Mouse (Mus musculus) right cerebral cortex, postnatal 25 days (tissue): ENCODE measurements around the gene Lgals1.

Experiments
- DNase-seq: peaks from one replicate; pipeline ENCODE4 v3.0.0; 2022

Lgals1 gene

DNA sequence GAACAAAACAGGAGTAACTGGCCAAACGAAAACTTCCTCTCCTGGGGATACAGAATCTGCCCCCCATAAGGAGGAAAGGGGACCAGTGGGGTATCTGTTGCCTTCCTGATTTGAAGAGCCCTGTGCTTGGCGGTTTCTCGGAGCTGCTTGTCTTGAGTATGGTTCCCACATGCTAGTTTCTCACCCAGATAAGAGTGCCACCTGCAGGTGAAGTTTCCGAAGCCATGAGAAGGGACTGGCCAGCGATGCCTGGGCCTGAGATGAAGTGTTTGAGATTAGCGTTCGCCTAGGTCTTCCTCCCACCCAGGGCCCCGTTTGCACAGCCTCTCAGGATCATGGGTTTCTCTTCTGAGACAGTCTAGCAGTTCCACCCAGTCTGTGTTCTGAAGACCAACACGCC, 14.5 kb upstream of the Lgals1 start:
- DNase-seq = no peak

DNA sequence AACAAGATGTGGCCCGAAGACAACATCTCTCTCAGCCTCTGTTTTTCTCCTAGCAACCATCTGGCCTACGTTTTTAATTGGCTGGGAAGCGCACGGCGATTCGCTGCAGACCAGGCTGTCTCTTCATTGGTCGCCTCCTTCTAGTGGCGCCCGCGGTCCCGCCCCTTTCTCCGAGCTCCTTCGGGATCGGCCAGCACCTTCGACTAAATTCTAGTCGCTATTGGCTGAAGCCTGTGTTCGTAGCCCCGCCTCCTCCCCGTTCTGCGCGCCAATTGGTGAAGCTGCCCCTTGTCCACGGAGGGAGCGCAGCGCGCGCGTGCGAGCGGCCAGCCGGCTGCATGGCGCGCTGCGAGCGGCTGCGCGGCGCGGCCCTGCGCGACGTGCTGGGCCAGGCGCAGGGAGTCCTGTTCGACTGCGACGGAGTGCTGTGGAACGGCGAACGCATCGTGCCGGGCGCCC, 12.9 kb upstream of the Lgals1 start, which contains the start of gene Pdxp:
TSS of gene Pdxp (plus strand) at position 288 of the 459 bp plus-strand sequence.
- peak; percentile 96 for DNase-seq

DNA sequence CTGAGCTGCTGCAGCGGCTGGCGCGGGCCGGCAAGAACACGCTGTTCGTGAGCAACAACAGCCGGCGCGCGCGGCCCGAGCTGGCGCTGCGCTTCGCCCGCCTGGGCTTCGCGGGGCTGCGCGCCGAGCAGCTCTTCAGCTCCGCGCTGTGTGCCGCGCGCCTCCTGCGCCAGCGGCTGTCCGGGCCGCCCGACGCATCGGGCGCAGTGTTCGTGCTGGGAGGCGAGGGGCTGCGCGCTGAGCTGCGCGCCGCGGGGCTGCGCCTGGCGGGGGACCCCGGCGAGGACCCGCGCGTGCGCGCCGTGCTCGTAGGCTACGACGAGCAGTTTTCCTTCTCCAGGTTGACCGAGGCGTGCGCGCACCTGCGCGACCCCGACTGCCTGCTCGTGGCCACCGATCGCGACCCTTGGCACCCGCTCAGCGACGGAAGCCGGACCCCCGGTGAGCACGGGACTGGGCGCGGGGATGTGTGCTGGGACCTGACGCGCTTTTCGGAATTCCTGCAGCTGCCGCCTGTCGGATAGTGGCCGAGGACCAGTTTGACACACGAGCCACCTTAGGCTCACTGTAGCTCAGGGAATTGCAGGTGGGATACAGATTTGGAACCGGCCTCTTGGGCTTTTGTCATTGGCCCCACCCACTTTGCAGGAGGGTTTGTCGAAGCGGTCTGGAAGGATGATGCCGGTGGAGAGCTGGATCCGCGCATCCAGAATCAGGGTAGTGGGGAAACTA, 12.3 kb upstream of the Lgals1 start:
- DNase-seq = no peak

DNA sequence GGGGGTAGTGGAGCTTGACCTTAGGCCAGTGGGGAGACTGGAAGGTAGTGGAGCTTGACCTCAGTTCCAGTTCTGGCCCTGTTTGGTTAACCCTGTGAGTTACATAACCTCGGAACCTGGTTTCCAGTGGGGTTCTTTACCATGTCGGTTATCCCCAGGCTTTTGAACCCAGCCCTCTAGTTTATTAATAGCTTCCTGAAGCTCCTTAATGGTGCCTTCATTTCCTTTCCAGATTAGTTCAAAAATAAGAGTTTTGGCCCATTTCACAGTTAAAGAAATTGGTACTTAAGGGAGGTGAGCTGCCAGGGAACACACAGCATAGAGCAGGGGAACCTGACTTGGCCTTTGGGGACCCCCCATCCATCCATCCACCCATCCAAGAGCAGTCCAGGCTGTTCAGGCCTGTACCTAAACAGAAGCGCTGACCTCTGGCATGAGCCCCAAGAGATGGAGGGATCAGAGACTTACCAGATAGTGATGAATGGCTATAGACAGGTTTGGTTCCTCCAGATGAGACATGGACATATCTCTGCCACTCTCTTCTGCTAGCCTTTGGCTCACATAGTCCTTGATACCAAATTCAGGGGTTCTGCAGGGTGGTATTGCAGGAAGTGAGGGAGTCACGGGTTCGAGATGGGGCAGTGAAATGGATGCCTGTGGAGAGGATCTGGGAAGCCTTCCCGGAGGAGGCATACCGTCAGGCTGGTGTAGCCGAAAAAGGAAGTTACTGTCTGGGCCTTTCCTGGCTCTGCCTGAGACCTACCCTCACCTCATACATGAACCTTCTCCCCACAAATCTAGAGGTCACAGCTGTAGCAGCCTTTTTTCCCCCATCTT, 11.5 kb upstream of the Lgals1 start:
- DNase-seq = no peak

DNA sequence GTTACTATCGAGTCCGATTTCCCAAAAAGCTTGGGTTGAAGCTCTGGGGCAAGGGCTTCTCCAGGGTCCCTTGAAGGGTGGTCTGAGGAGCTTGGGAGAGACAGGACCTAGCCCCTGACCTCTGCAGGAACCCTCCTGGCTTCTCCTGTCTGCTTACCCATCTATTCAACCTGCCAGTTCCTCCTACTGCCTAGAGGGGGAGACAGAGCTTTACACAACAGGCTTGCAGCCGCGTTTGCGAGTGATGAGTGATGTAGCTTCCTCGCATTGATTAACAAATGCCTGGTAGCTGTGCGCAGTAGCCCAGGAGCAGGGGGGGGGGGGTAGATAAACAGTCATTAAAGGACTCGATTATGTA, 10.9 kb upstream of the Lgals1 start:
- peak; percentile 69 for DNase-seq

DNA sequence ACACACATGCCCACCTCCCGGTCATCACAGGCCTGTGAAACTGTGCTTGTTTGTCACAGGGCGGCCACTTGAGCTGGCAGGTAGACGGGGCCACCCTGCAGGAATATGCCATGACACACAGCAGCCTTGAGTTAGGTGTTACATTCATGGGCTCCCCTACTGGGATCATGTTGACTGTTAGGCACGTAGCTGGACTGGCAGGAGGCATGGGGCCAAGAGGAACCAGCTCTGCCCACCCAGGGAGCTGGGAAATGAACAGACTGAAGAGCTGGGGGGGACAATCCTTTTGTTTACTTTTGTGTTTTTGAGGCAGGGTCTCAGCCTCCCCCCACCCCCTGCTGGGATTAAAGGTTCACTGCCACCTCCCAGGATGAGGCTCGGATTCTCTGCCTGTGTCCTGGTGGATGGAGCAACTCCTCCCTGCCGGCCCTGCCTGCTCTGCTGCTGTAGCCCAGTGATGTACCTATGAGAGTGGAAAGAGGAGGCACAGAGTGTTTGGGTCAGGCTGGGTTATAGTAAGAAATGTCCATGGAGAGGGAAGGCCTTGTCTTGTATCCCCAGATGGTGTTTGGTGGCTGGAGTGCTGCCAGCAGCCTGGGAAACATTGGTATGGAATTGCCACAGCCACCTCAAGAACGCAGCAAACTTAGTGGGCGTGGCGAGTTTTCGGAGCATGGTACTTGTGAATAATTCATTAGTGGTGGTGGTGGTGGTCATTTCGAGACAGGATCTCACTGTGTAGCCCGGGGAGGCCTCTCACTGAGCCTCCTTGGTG, 10.3 kb upstream of the Lgals1 start:
- DNase-seq = no peak

DNA sequence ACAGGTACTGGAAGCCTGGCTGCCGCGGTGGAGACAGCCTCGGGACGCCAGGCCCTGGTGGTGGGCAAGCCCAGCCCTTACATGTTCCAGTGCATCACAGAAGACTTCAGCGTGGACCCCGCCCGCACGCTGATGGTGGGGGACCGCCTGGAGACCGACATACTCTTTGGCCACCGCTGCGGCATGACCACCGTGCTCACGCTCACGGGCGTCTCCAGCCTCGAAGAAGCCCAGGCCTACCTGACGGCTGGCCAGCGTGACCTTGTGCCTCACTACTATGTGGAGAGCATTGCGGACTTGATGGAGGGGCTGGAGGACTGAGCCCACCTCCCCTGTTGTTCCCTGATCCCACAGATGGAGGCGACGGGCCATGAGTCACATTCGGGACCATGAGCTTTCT, 8.4 kb upstream of the Lgals1 start:
- no peak for DNase-seq

DNA sequence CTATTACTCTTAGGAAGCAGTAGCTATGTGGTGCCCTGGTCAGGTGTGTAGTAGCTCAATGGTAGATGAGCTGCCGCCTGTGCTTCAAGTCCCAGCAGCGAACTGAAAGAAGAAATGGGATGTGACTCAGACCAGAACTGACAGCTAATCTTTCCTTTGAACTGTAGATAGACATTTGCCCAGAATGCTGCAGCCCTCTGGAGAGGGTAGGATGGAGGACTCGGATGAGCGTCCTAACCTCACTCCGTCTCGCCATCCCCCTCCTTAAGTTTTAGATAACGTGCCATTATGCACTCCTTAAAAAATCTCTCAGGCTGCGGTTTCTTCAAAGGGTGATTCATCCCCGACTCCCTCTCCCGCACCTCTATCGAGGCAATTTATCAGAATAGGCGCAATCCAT, 6.6 kb upstream of the Lgals1 start:
- no peak for DNase-seq

DNA sequence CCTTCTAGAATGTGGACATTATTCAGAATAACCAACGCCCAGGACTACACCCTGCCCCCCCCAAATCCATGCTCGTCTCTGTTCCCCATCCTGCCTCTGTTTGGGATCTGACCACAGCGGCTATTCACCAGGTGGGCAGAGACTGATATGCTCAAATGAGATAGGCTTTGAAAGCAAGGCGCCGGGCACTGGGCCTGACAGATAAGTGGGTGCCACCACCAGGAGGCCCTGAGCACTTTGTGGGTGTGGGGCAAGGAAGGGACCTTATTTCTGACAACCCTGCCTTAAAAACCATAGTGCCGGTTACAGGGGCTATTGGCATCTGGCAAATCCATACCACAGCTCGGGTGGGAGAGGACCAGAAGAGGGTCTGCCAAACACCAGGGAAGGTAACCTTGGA, 3.8 kb upstream of the Lgals1 start:
- no peak for DNase-seq

DNA sequence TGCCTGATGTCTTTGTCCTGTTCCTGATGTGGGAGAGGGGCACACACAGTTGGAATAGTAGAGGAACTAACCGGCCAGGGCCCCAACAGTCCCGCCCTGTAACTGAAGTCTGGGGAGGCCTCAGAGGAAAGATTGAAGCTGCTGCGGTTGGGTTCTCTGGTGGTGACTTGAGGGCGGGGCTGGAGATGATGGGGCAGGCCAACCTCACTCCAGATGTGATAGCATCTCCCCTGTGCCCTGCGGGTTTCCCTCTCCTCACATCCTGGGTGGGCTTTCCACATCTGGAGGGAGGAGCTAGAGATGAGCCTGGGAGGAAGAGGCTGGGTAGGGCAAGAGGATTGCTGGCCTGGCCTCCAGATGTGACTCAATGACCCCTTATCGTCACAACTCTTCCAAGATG, 2.9 kb upstream of the Lgals1 start:
- DNase-seq = no peak

DNA sequence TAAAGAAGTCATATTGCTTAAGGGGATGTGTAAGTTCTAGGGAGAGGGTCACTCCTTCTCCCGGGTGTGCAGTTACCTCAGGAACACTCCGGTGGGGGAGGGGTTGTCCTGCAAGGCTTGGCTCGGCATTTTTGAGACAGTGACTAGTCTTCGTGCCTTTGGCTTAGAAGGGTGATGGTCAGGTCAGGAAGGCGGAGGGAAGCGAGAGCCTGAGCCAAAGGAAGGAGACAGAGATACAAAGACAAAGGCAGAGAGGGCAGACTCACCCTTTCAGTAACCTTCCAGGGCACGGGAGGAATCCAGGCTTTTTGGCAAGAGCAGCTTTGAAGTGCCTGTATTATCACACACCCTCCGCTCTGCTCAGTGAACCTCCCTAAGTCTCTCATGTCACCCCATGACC, 1.4 kb upstream of the Lgals1 start:
- no peak for DNase-seq

DNA sequence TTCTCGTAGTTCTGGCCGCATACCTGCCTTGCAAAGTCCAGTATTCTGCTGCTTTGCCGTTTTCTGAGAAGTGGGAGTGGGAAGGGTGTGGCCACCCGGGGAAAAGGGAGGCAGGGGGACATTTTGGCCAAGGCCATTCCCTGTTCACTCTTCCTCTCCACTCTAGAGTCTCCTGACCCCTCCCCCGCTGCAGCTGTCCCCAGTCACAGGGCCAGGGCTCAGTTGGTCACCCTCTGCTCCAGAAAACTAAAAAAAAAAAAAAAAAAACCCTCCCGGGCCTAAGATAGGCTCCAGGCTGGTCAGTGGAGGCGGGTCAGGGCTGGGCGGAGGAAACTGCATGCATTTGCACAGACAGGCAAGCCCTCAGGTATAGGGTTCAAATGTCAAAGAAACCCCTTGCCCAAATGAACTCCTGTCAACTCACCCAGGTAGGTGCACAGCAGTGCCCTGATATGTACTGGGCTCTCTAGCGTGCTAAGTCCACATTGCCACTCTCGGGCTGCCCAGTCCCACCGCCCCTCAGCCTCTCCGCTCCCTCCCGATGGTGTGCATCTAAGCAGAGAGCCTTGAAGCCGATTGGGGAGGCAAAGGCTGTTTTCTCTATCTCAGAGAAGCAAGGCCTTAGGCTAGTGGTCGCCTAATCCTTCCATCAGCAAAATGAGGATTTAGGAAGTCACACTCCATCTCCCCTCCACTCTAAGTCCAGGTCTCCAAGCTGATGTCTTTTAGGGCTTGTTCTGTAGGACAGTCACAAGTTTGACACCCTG, 679 bp downstream of the Lgals1 start:
- no peak for DNase-seq

DNA sequence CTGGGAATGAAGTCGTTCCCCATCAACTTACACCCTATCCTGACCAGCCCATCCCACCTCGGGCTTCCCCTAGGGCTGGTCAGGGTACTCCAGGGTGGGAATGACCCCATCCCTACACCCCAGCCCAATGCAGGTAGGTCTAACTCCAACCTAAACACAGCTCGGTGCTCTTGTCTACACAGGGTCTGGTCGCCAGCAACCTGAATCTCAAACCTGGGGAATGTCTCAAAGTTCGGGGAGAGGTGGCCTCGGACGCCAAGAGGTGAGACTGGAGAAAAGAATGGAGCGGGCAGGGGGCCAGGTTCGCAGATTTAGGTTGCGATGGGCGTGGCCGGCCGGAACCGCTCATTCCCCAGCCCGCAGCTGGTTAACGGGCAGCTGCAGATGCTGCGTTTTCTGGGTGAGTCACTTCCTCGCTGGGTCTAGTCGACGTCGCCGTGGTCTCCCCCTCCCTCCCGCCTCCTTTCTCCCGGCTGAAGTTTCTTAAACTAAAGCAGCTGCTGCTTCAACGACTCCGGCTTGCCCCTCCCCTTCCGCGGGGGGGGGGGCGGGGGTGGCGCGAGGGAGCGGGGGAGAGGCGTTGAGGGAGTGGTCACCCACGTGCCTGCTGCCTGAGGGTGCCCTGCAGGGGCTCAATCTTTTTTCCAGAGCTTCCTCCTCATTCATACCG, 1.4 kb downstream of the Lgals1 start:
- peak; percentile 60 for DNase-seq

DNA sequence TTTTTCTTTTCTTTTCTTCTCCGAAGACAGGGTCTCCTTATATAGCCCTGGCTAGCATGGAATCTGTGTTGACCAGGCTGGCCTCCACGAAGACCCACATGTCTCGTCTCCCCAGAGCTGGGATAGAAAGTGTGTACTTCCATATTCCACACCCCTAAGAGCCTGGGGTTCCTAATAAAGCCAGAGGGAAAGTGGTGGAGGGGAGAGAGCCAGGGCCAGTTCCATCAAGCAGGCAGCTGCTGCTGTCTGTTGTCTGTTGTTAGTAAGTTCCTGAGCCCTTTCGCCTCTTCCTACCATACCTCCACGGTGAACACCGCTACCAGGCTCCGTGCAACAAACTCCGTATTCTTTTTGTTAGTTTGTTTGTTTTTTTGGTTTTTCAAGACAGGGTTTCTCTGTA, 2.0 kb downstream of the Lgals1 start:
- DNase-seq = no peak

DNA sequence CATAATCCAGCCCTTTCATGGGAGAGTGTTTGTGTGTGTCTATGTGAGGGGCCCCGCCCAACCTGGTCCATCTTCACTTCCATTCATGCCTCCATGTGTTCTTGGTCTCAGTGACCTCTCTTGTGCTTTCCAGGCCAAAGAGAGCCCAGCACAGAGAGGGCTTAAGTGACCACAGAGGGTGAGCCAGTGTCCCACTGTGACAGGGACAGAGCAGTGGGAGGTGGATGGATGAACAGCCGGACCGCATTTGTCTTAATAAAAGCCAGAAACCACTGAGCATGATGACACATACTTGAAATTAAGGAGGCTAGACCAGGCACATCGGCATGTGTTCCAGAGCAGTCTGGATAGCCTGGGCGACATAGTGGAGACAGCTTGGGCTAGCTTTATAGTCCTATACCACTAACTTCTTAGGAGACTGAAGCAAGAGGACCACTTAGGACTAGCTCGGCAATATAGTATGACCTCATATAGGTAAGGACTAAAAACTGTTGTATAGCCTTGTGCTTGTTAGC, 3.7 kb downstream of the Lgals1 start:
- DNase-seq = no peak

DNA sequence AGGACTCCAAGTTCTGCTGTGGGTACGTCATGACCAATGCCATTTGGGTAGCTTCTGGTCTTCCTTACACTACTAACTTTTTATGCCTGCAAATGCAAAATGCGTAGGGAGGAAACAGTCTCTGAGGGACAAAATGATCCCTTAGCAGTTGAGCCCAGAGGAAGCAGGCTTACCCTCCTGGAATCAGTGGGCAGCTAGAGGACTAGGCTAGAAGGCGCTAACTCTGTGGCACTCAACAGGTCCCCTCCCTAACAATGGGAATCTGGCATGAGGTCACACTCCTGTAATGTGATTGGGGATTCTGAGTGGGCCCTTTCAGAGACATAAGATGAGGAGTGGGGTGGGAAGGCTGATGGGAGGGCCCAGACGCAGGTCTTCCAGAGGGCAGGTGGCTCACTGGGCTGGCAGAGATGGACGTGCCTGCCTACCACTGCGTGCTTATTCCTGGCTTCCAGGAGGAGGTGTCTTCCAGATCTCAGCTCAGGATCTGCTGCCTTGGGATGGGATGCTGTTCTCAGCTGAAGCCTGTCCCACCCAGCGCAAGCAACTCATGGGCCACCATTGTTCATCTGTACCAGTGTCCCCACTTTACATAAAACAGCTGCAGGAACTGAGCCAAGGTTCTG, 4.4 kb downstream of the Lgals1 start:
- no peak for DNase-seq

DNA sequence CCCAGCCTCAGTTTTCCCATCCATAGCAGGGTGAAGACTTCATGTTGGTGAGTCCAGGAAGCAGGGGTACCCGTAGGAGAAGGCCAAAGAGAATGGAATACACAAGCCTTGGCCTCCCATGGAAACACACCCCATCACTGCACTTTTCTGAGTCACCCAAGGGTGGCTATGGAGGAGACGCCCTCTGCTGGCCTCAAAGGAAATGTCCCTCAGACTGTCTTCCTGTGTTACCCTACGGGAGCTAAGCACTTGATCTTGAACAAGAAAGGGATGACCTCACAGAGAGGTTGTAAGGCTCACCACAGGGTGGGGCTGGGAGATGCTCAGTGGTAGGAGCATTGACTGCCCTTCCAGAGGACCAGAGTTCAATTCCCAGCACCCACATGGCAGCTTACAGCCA, 5.1 kb downstream of the Lgals1 start:
- no peak for DNase-seq

DNA sequence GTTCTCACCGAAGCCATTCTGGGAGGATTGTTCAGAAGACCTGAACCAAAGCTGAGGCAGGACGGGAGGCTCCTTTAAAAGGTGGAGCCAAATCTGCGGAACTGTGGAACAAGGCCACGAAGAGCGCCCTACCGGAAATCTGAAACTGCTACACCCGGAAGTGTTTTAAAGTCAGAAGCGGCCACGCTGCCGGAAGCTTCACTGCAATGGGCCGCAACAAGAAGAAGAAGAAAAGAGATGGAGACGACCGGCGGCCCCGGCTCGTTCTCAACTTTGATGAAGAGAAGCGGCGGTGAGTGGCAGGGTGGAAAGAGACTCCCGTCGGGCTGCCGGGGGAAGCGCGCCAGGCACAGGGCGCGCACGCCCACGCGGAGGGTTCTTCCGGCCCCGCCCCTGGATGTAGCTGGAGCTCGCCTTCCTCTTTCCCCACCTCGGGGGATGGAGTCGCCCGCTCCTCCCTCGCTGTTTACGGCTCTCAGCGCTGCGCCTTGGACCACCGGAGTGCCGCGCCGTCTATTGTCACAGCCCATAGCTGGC, 8.3 kb downstream of the Lgals1 start, which contains the start of gene Nol12:
TSS of gene Nol12 (plus strand) at position 150 of the 537 bp plus-strand sequence.
- DNase-seq = peak; percentile 81

DNA sequence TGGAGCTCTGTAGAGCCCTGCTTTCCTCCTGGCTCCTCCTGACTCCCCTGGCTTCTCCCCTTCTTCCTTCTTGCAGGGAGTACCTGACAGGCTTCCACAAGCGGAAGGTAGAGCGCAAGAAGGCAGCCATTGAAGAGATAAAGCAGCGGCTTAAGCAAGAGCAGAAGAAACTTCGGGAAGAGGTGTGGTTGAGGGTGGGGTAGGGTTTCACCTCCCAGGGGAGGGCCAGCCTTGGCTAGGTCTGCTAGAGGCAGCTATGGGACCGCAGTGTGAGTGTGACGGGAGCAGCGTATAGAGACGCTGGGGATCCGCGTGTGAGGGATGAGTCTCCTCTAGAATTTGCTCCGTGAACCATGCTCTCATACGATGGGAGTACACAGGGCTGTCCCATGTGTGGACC, 9.9 kb downstream of the Lgals1 start:
- DNase-seq = no peak

DNA sequence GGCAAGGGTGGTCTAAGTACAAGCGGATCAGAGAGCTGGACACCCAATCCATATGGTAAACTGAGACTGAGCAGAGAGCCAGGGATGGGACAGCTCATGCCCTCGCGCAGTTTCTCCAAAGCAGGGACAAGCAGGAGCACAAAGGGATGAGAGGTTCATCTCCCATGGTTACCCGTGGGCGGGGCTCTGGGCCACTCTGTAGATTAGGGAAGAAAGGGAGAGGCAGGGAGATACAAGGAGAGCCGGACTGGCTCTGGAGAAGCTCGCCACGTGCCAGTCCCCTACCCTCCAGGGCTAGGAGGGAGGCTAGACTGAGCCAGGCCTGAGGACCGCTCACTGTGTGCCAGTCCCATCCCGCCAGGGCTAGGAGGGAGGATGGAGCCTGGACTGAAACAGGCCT, 10.8 kb downstream of the Lgals1 start:
- DNase-seq = no peak

DNA sequence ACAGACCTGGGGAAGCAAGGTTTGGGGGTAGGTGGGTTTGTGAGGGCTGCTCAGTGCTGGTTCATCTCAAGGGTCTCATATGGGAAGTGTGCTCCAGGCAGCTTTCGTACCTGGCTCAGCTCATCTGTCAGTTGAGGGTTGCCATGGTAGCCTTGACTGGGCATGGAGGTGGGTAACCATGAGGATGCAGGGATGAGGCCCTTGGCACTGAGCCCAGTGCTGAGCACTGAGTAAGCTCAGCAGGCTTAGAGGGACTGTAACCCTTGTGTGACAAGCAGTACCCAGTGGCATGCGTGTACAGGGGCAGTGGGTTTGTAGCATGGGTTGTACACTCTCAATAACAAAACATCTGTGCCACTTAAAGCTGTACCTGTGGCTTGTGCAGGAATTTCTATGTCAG, 11.4 kb downstream of the Lgals1 start:
- no peak for DNase-seq
